Mouse (Mus musculus) heart, embryonic 16.5 days (tissue): ENCODE results near the gene Dnah9. TPM values are rescaled to one million over a fixed set of nuclear protein-coding genes. Genes with fewer than 3 reads are reported as not detected.

Source experiments
- ATAC-seq: fragments of 200-750 bp; cut with Nextera tagmentation; replicated peaks from 2 replicates; pipeline ENCODE4 v1.8.0; 2017; ENCODE audit warnings: moderate number of reproducible peaks; ENCODE audit not compliant: insufficient read depth, low FRiP score; ENCODE audit errors: extremely low read depth
- H3K27ac ChIP-seq: fragments of 300-500 bp; sonication (generic); 2 replicates; pipeline ENCODE4 v1.5.1; 2014; ENCODE audit warnings: mild to moderate bottlenecking, low read length, control low read depth, moderate library complexity
- H3K27me3 ChIP-seq: fragments of 300-500 bp; sonication (generic); 2 replicates; pipeline ENCODE4 v1.6.1; 2014; ENCODE audit warnings: low read length, mixed read lengths; ENCODE audit not compliant: control insufficient read depth, insufficient read depth
- H3K36me3 ChIP-seq: fragments of 300-500 bp; sonication (generic); 2 replicates; pipeline ENCODE4 v1.6.1; 2014; ENCODE audit not compliant: control insufficient read depth, insufficient read depth
- H3K4me1 ChIP-seq: fragments of 300-500 bp; sonication (generic); 2 replicates; pipeline ENCODE4 v1.6.1; 2014; ENCODE audit warnings: low read length, mixed read lengths; ENCODE audit not compliant: control insufficient read depth, insufficient read depth
- H3K4me2 ChIP-seq: fragments of 300-500 bp; sonication (generic); 2 replicates; pipeline ENCODE4 v1.6.1; 2014; ENCODE audit warnings: low read depth, mild to moderate bottlenecking, control low read depth, low read length
- H3K4me3 ChIP-seq: fragments of 300-500 bp; sonication (generic); 2 replicates; pipeline ENCODE4 v1.5.1; 2014; ENCODE audit warnings: mild to moderate bottlenecking, control low read depth, low read length
- H3K9ac ChIP-seq: fragments of 300-500 bp; sonication (generic); 2 replicates; pipeline ENCODE4 v1.6.1; 2014; ENCODE audit warnings: low read length, control low read depth
- H3K9me3 ChIP-seq: fragments of 300-500 bp; sonication (generic); replicated peaks from 2 replicates; pipeline ENCODE4 v1.6.1; 2016; ENCODE audit warnings: low read length; ENCODE audit not compliant: control insufficient read depth
- WGBS: fragments of 180-500 bp; shearing (Covaris S2); extraction: QIAGEN DNeasy Blood & Tissue Kit; methylation state at CpG from one replicate; pipeline ENCODE4 v1.1.7; 2014; 5-methylcytosine and 5-hydroxymethylcytosine counted together
- polyA plus RNA-seq: library from polyadenylated mRNA; unstranded; fragments of >200 nt; fragmentation: Nextera tagmentation; extraction: Ambion mirVana; gene quantifications from 2 replicates; pipeline ENCODE4 v1.2.1, GENCODE M21; 2015

Dnah9 gene
- polyA plus RNA-seq, 1 experiment from 2014 or later = 0.38 TPM

GRCm38 (mm10) chr11:66122017-66122416 lies 46.3 kb downstream of the Dnah9 start:
- Histone ChIP-seq H3K4me2 (no peak overlapping the region), H3K4me3 (no peak overlapping the region), H3K36me3 (no peaks in the 10 kb centered on the region), H3K9me3 (no peaks in the 10 kb centered on the region), H3K4me1 (no peaks in the 10 kb centered on the region), H3K27me3 (no peaks in the 10 kb centered on the region), H3K27ac (no peak overlapping the region), H3K9ac (no peak overlapping the region)
- ATAC-seq = no peak
- WGBS = 20% methylated on average over 3 of the region's 3 CpGs

- H3K36me3 ChIP-seq = no peaks in the 10 kb centered on the region
These were observed 84.6 kb downstream of the Dnah9 start for GRCm38 (mm10) chr11:66083663-66084254.

GRCm38 (mm10) chr11:66072921-66073320 lies 95.4 kb downstream of the Dnah9 start:
- H3K9ac ChIP-seq = no peak overlapping the region
- WGBS = 76% methylated on average over 5 of the region's 5 CpGs
- H3K27me3 ChIP-seq = no peaks in the 10 kb centered on the region
- no peak overlapping the region for H3K4me3 ChIP-seq
- H3K27ac ChIP-seq = no peak overlapping the region
- H3K4me2 ChIP-seq = no peak overlapping the region
- peaks cover 3% of the 10 kb centered on the region; the same call in 1 of the 2 replicates for H3K9me3 ChIP-seq
- no peak for ATAC-seq
- H3K36me3 ChIP-seq = no peaks in the 10 kb centered on the region
- no peaks in the 10 kb centered on the region for H3K4me1 ChIP-seq

More at GRCm38 (mm10) chr11:66083663-66084254, 84.6 kb downstream of the Dnah9 start:
- WGBS = 79% methylated on average over 7 of the region's 7 CpGs
- Histone ChIP-seq H3K9ac (no peak overlapping the region), H3K27ac (no peak overlapping the region), H3K27me3 (no peaks in the 10 kb centered on the region), H3K4me2 (no peak overlapping the region), H3K4me1 (no peaks in the 10 kb centered on the region), H3K9me3 (no peaks in the 10 kb centered on the region), H3K4me3 (no peak overlapping the region)
- ATAC-seq = no peak

- Histone ChIP-seq H3K36me3 (no peaks in the 10 kb centered on the region), H3K4me3 (no peak overlapping the region), H3K4me2 (no peak overlapping the region), H3K27me3 (no peaks in the 10 kb centered on the region), H3K9ac (no peak overlapping the region), H3K4me1 (no peaks in the 10 kb centered on the region), H3K27ac (no peak overlapping the region), H3K9me3 (peaks cover 8% of the 10 kb centered on the region)
- ATAC-seq = no peak
- 45% methylated on average over 3 of the region's 3 CpGs for WGBS
These were observed 109.4 kb downstream of the Dnah9 start for GRCm38 (mm10) chr11:66058956-66059355.

- no peak for ATAC-seq
These were observed 117.1 kb downstream of the Dnah9 start for GRCm38 (mm10) chr11:66051294-66051693.

GRCm38 (mm10) chr11:66049146-66049545 lies 119.2 kb downstream of the Dnah9 start:
- ATAC-seq = no peak
- H3K4me3 ChIP-seq = no peak overlapping the region
- WGBS = 70% methylated on average over 4 of the region's 4 CpGs
- no peaks in the 10 kb centered on the region for H3K27me3 ChIP-seq
- no peak overlapping the region for H3K4me2 ChIP-seq
- no peak overlapping the region for H3K27ac ChIP-seq
- no peaks in the 10 kb centered on the region for H3K36me3 ChIP-seq
- no peaks in the 10 kb centered on the region for H3K9me3 ChIP-seq
- no peaks in the 10 kb centered on the region for H3K4me1 ChIP-seq
- no peak overlapping the region for H3K9ac ChIP-seq

More at GRCm38 (mm10) chr11:66051294-66051693, 117.1 kb downstream of the Dnah9 start:
- H3K36me3 ChIP-seq = no peaks in the 10 kb centered on the region
- whole genome bisulfite sequencing = 83% methylated on average over 3 of the region's 3 CpGs
- no peaks in the 10 kb centered on the region for H3K9me3 ChIP-seq
- H3K4me3 ChIP-seq = no peak overlapping the region
- no peak overlapping the region for H3K9ac ChIP-seq
- no peaks in the 10 kb centered on the region for H3K27me3 ChIP-seq
- no peak overlapping the region for H3K4me2 ChIP-seq
- no peak overlapping the region for H3K27ac ChIP-seq
- no peaks in the 10 kb centered on the region for H3K4me1 ChIP-seq

GRCm38 (mm10) chr11:66046594-66047193 lies 121.7 kb downstream of the Dnah9 start:
- no peak overlapping the region for H3K4me3 ChIP-seq
- no peaks in the 10 kb centered on the region for H3K27me3 ChIP-seq
- no peaks in the 10 kb centered on the region for H3K9me3 ChIP-seq
- no peak overlapping the region for H3K27ac ChIP-seq
- ATAC-seq = no peak
- WGBS = 46% methylated on average over 4 of the region's 4 CpGs
- no peaks in the 10 kb centered on the region for H3K36me3 ChIP-seq
- no peak overlapping the region for H3K4me2 ChIP-seq
- H3K9ac ChIP-seq = no peak overlapping the region
- H3K4me1 ChIP-seq = no peaks in the 10 kb centered on the region

GRCm38 (mm10) chr11:66043635-66044034 lies 124.7 kb downstream of the Dnah9 start:
- H3K27me3 ChIP-seq = no peaks in the 10 kb centered on the region
- ATAC-seq = no peak
- H3K4me2 ChIP-seq = no peak overlapping the region
- no peaks in the 10 kb centered on the region for H3K9me3 ChIP-seq
- H3K36me3 ChIP-seq = no peaks in the 10 kb centered on the region
- no peak overlapping the region for H3K9ac ChIP-seq
- H3K4me1 ChIP-seq = no peaks in the 10 kb centered on the region
- peak overlapping the region; percentile 7; the same call in 1 of the 2 replicates for H3K27ac ChIP-seq
- H3K4me3 ChIP-seq = no peak overlapping the region
- 57% methylated on average over 6 of the region's 6 CpGs for WGBS

GRCm38 (mm10) chr11:66042531-66042930 lies 125.8 kb downstream of the Dnah9 start:
- Histone ChIP-seq H3K36me3 (no peaks in the 10 kb centered on the region), H3K27me3 (no peaks in the 10 kb centered on the region), H3K4me2 (no peak overlapping the region), H3K4me1 (no peaks in the 10 kb centered on the region), H3K4me3 (no peak overlapping the region), H3K9me3 (no peaks in the 10 kb centered on the region), H3K9ac (no peak overlapping the region), H3K27ac (no peak overlapping the region)
- ATAC-seq = no peak
- WGBS = 57% methylated on average over 2 of the region's 2 CpGs
